ENCODE assay signal across 33 mouse cellular contexts in the genomic region with DNA sequence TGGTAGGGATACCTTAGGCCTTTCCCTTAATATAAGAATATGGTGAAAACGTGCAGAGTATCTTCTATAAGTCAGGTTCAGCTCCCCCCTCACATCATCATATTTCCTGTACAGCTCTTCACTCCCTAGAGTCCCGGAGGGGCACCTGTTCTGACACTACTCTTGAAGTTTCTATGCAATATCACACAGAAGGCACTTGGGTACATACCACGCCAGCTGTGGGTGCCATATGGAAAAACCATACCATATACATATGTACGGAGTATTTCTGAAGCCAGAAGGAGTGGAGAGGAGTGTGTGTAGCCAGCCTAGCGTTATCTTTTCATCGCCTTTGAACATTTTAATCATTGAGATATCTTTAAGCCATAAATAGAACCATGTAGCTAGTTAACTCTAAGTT. TPM values are rescaled to one million over a fixed set of nuclear protein-coding genes. Genes with fewer than 3 reads are reported as not detected.
"Had no signal": no experiment of that assay in that cellular context is flagged by ENCODE, and none has a peak within 500 bp of the region (broad histone marks: within the 10 kb centered on the region; RNA-seq: fewer than 3 reads in every experiment).

No protein-coding gene starts in this region.

- H3K27me3 ChIP-seq: heart, embryonic 12.5 days; hindbrain, embryonic 12.5 days; limb, embryonic 12.5 days; liver, embryonic 13.5 days; liver, embryonic 15.5 days had no signal

- DNase-seq: gastrocnemius, adult 2 months; gastrocnemius, postnatal 10 days; gastrocnemius, postnatal 25 days; heart, postnatal 10 days; heart, postnatal 4 days; kidney, adult 18-20 months; kidney, adult 8-10 months; kidney, postnatal 10 days; kidney, postnatal 25 days; kidney, postnatal 4 days; liver; liver, embryonic 13.5 days; liver, postnatal 0 days had no signal

- H3K4me3 ChIP-seq: gastrocnemius, adult 2 months; heart, embryonic 10.5 days; heart, embryonic 12.5 days; hindbrain, embryonic 10.5 days; hindbrain, embryonic 12.5 days; layer of hippocampus, adult 2 months; left cerebral cortex, adult 2 months; limb, embryonic 10.5 days; limb, embryonic 12.5 days; liver, embryonic 13.5 days; liver, embryonic 15.5 days had no signal

- H3K4me1 ChIP-seq: heart, embryonic 10.5 days; heart, embryonic 12.5 days; limb, embryonic 10.5 days; limb, embryonic 12.5 days; liver, embryonic 13.5 days; liver, embryonic 15.5 days had no signal

- H3K36me3 ChIP-seq: heart, embryonic 10.5 days; heart, embryonic 12.5 days; hindbrain, embryonic 12.5 days; limb, embryonic 10.5 days; limb, embryonic 12.5 days; liver, embryonic 13.5 days; liver, embryonic 15.5 days had no signal

- H3K9me3 ChIP-seq: heart, embryonic 10.5 days; heart, embryonic 12.5 days; hindbrain, embryonic 10.5 days; hindbrain, embryonic 12.5 days; limb, embryonic 10.5 days; limb, embryonic 12.5 days; liver, embryonic 13.5 days; liver, embryonic 15.5 days had no signal

- ATAC-seq: hindbrain, embryonic 16.5 days; inflammation-experienced regulatory T-cells, adult 6 months; intestine, postnatal 0 days; liver, postnatal 0 days had no signal

- H3K27ac ChIP-seq: gastrocnemius, adult 2 months; heart, embryonic 10.5 days; hindbrain, embryonic 10.5 days; hindbrain, embryonic 12.5 days; hindbrain, embryonic 14.5 days; layer of hippocampus, adult 2 months; limb, embryonic 10.5 days; limb, embryonic 12.5 days; liver, embryonic 13.5 days; liver, embryonic 15.5 days had no signal

- H3K4me2 ChIP-seq: heart, embryonic 12.5 days; hindbrain, embryonic 12.5 days; hindbrain, embryonic 14.5 days; limb, embryonic 12.5 days; liver, embryonic 11.5 days; liver, embryonic 13.5 days; liver, embryonic 15.5 days had no signal

- H3K9ac ChIP-seq: heart, embryonic 12.5 days; hindbrain, embryonic 12.5 days; hindbrain, embryonic 14.5 days; limb, embryonic 12.5 days; liver, embryonic 13.5 days; liver, embryonic 15.5 days; liver, postnatal 0 days had no signal

RNA-seq across cellular contexts. Expression of gene Ildr2, which starts 36.6 kb away (rescaled TPM):
- total RNA-seq: granulocyte monocyte progenitor cell, adult 5-6 weeks had no signal
- polyA plus RNA-seq: inflammation-experienced regulatory T-cells, adult 6 months had no signal

RNA-seq across cellular contexts. Expression of gene Mael, which starts 52.0 kb away (rescaled TPM):
- total RNA-seq: gastrocnemius, adult 2 months; gastrocnemius, postnatal 10 days; gastrocnemius, postnatal 25 days; granulocyte monocyte progenitor cell, adult 5-6 weeks; heart, adult 8-10 months; heart, postnatal 10 days; heart, postnatal 25 days; heart, postnatal 4 days; layer of hippocampus, adult 2 months; left cerebral cortex, adult 2 months; left cerebral cortex, postnatal 14 days had no signal
- polyA plus RNA-seq: heart, embryonic 12.5 days; heart, embryonic 14.5 days; hindbrain, embryonic 12.5 days; inflammation-experienced regulatory T-cells, adult 6 months; intestine, postnatal 0 days; kidney, embryonic 14.5 days; limb, embryonic 12.5 days; liver, embryonic 11.5 days; liver, embryonic 13.5 days; liver, postnatal 0 days had no signal
